Mouse (Mus musculus): ENCODE measurements at regions not wholly inside any gene's neighbourhood (a gene's known extent, or its start where the extent isn't known, plus 50 kb on each side); places are given as distances from the start of the nearest gene placed in this dataset.

GRCm38 (mm10) chr12:107759291-107759690, 244.1 kb downstream of the Bcl11b start:
- DNase-seq: no peak

- no peak for DNase-seq
Measured at GRCm38 (mm10) chr12:107759911-107760310, 243.5 kb downstream of the Bcl11b start.

GRCm38 (mm10) chr12:107762140-107762539, 241.3 kb downstream of the Bcl11b start:
- DNase-seq: no peak

GRCm38 (mm10) chr12:107769801-107770515, 233.4 kb downstream of the Bcl11b start:
- no peak for DNase-seq

- DNase-seq: peak in 1 of 2 experiments; percentile 18
Measured at GRCm38 (mm10) chr12:107770516-107770836, 232.9 kb downstream of the Bcl11b start.

- DNase-seq: no peak
Measured at GRCm38 (mm10) chr12:107771325-107771724, 232.1 kb downstream of the Bcl11b start.

- no peak for DNase-seq
Measured at GRCm38 (mm10) chr12:107771809-107772208, 231.6 kb downstream of the Bcl11b start.

- DNase-seq: no peak
Measured at GRCm38 (mm10) chr12:107778046-107778445, 225.4 kb downstream of the Bcl11b start.

GRCm38 (mm10) chr12:107779306-107780057, 223.9 kb downstream of the Bcl11b start:
- DNase-seq: no peak

- DNase-seq: no peak
Measured at GRCm38 (mm10) chr12:107782147-107782546, 221.3 kb downstream of the Bcl11b start.

GRCm38 (mm10) chr12:107783831-107784230, 219.6 kb downstream of the Bcl11b start:
- DNase-seq: no peak

- no peak for DNase-seq
Measured at GRCm38 (mm10) chr12:107789818-107790217, 213.6 kb downstream of the Bcl11b start.

- no peak for DNase-seq
Measured at GRCm38 (mm10) chr12:107800296-107800695, 203.1 kb downstream of the Bcl11b start.

- peak; percentile 4 to 29 for DNase-seq
Measured at GRCm38 (mm10) chr12:107807634-107808033, 195.8 kb downstream of the Bcl11b start.

- no peak for DNase-seq
Measured at GRCm38 (mm10) chr12:107808158-107808715, 195.2 kb downstream of the Bcl11b start.

- no peak for DNase-seq
Measured at GRCm38 (mm10) chr12:107811231-107811630, 192.2 kb downstream of the Bcl11b start.

GRCm38 (mm10) chr12:107812549-107813335, 190.7 kb downstream of the Bcl11b start:
- DNase-seq: peak; percentile 19 to 39

GRCm38 (mm10) chr12:107814926-107815325, 188.5 kb downstream of the Bcl11b start:
- no peak for DNase-seq

GRCm38 (mm10) chr12:107823768-107824394, 179.5 kb downstream of the Bcl11b start:
- DNase-seq: no peak

GRCm38 (mm10) chr12:107825921-107826320, 177.5 kb downstream of the Bcl11b start:
- no peak for DNase-seq

GRCm38 (mm10) chr12:107831400-107832128, 171.8 kb downstream of the Bcl11b start:
- no peak for DNase-seq

Data from adrenal gland, postnatal 36 days (tissue).